Mouse (Mus musculus) kidney, adult 9 months (tissue): ENCODE measurements around the gene L3mbtl1.

Experiments
- DNase-seq: peaks from one replicate; pipeline ENCODE4 v3.0.0; 2022

The L3mbtl1 gene

DNA sequence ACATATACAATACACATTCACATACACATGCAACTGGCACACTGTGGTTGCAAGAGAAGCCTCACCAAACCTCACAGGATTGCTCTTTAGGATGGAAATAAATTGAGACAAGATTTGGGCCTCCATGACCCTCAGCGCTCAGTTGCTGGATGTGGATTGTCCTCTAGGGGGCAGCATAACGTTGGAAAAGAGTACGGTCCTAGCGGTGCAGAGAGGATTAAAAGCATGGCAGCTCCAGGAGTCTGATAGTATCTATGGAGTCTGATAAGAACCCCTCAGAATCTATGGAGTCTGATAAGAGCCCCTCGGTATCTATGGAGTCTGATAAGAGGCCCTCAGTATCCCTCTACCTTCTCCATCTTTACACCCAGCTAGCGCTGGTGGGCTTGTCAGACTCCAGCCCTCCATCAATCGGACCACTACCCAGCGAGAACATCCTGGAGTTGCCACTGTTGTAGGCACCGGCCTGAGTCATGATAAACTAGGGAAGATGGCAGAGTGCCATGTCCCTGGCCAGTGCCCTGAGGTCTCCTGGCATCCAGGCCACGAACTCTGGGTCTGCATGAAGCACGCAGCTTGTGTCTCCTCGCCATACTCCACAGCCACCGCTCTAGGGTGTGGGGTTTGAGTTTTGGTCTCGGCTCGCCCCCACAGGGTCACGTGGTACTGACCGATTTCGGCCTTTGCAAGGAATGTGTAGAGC, 55.4 kb downstream of the L3mbtl1 start:
- DNase-seq, result peak; percentile 74

DNA sequence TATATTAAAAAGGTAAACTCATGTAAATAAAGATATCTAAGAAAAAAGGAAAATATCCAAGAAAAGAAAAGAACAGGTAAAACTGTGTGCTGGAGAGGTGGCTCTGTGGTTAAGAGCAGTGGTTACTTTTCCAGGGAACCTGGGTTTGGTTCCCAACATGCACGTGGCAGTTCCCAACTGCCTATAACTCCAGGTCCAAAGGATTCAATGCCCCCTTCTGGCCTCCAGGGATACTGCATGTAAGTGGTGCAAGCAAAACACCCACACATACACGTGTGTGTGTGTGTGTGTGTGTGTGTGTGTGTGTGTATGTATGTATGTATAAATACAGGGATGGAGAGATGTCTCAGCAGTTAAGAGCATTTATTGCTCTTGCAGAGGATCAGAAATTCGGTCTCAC, 56.5 kb downstream of the L3mbtl1 start:
- peak; percentile 66 for DNase-seq

DNA sequence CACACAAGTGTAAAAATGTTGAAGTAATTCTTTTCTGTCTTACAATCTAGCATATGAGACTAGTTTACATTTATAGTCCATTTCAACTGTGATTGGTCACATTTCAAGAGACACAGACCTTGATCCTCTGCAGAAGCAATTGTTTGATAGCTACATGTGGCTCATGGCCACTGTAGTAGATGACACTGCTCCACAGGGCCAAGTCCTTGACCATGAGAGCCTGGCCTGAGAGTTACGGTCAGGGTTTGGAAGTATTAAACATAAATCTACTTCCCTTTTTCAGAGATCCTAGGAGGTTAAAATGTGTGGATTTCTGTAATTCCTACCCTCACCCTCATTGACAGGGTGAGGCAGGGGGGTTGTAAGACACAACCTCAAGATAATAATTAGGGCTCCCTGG, 57.8 kb downstream of the L3mbtl1 start:
- no peak for DNase-seq

- no peak for DNase-seq
Measured at GRCm38 (mm10) chr2:163007299-163007698, 64.0 kb downstream of the L3mbtl1 start.

GRCm38 (mm10) chr2:163016916-163017743, 73.9 kb downstream of the L3mbtl1 start, which contains the start of gene Ift52:
Gene Ift52, plus strand, starts transcription at chr2:163017354.
- peak; percentile 94 for DNase-seq
